17 mouse cellular contexts compared by ENCODE assay signal in the genomic region with DNA sequence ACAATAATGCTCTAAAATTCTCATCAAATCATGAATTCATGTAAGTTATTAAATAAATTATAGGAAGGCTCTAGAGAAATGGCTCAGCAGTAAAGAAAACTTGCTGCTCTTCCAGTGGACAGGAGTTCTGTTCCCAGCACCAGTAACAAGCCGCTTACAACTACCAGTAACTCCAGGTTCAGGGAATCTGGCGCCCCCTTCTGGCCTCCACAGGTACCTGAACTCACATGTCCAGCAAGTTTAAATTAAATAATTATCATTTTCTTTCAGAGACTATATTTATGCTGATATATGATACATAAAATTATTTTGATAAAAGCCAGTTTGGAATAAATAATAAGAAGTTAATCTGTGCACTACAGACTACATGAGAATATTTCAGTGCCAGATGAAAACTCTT. TPM values are rescaled to one million over a fixed set of nuclear protein-coding genes. Genes with fewer than 3 reads are reported as not detected.
DNase-seq lines count a peak whose midpoint lies in the region; ATAC-seq and TF ChIP-seq lines count a peak whose summit lies in the region.
"Had no signal": no experiment of that assay in that cellular context is flagged by ENCODE, and none has a peak within 500 bp of the region (broad histone marks: within the 10 kb centered on the region; RNA-seq: fewer than 3 reads in every experiment).

No protein-coding gene starts in this region.

- no peak for ATAC-seq in kidney, postnatal 0 days (replicated peaks; ENCODE audit: low FRiP score, low read depth)
- no peak for ATAC-seq in erythroblast, adult 5-6 weeks (replicated peaks; ENCODE audit: low FRiP score, poor library complexity, severe bottlenecking)
- ATAC-seq: activated CD4-positive, CD25-positive, alpha-beta regulatory T cell, adult 4 months; forebrain, embryonic 13.5 days had no signal

- no peaks in the 10 kb centered on the region for H3K9me3 ChIP-seq in kidney, postnatal 0 days (replicated peaks; ENCODE audit: low read length)
- H3K9me3 ChIP-seq: embryonic facial prominence, embryonic 13.5 days; forebrain, embryonic 13.5 days; heart, embryonic 12.5 days; liver, embryonic 13.5 days; stomach, embryonic 15.5 days had no signal

- peak; percentile 24; the same call in 1 of the 2 replicates for TF ChIP-seq CTCF in kidney, postnatal 0 days (IDR thresholded peaks at IDR 0.05; ENCODE audit: low read depth)

- no peaks in the 10 kb centered on the region for H3K4me1 ChIP-seq in kidney, postnatal 0 days (replicated peaks; ENCODE audit: insufficient read depth, low read length)
- H3K4me1 ChIP-seq: embryonic facial prominence, embryonic 13.5 days; forebrain, embryonic 13.5 days; heart, embryonic 12.5 days; liver, embryonic 13.5 days; stomach, embryonic 15.5 days had no signal

- WGBS in kidney, postnatal 0 days = 66% methylated on average over 2 of the region's 2 CpGs

- no peaks in the 10 kb centered on the region for H3K36me3 ChIP-seq in kidney, postnatal 0 days (ENCODE audit: insufficient read depth, low read length)
- H3K36me3 ChIP-seq: embryonic facial prominence, embryonic 13.5 days; heart, embryonic 12.5 days; liver, embryonic 13.5 days; stomach, embryonic 15.5 days had no signal

- no peak overlapping the region for H3K4me2 ChIP-seq in kidney, postnatal 0 days (ENCODE audit: low read length)
- H3K4me2 ChIP-seq: embryonic facial prominence, embryonic 13.5 days; forebrain, embryonic 13.5 days; heart, embryonic 12.5 days; liver, embryonic 13.5 days; stomach, embryonic 15.5 days had no signal

- DNase-seq in kidney, postnatal 0 days (ENCODE audit: low spot score) = no peak
- DNase-seq in kidney, postnatal 14 days = no peak
- peak; percentile 22 for DNase-seq in thymus, postnatal 14 days
- DNase-seq in thymus, adult 18-20 months = no peak
- peak; percentile 51 for DNase-seq in ZHBTc4 (ENCODE audit: low read depth, low spot score)
- no peak for DNase-seq in embryo, embryonic 9.5 days (ENCODE audit: extremely low spot score)
- DNase-seq: cerebellum, adult 9-10 months; liver, embryonic 13.5 days; right cerebral cortex, postnatal 14 days had no signal

- H3K27me3 ChIP-seq in kidney, postnatal 0 days (ENCODE audit: insufficient read depth, low read length) = no peaks in the 10 kb centered on the region
- H3K27me3 ChIP-seq: CH12.LX; embryonic facial prominence, embryonic 13.5 days; forebrain, embryonic 13.5 days; heart, embryonic 12.5 days; liver, embryonic 13.5 days; stomach, embryonic 15.5 days had no signal

- H3K9ac ChIP-seq in kidney, postnatal 0 days (ENCODE audit: low read depth, low read length) = no peak overlapping the region
- H3K9ac ChIP-seq: embryonic facial prominence, embryonic 13.5 days; forebrain, embryonic 13.5 days; heart, embryonic 12.5 days; liver, embryonic 13.5 days; stomach, embryonic 15.5 days had no signal

- H3K4me3 ChIP-seq in kidney, postnatal 0 days (replicated peaks; ENCODE audit: low read depth, low read length) = no peak overlapping the region
- H3K4me3 ChIP-seq: embryonic facial prominence, embryonic 13.5 days; forebrain, embryonic 13.5 days; heart, embryonic 12.5 days; liver, embryonic 13.5 days; stomach, embryonic 15.5 days had no signal

- no peak overlapping the region for H3K27ac ChIP-seq in kidney, postnatal 0 days
- H3K27ac ChIP-seq: embryonic facial prominence, embryonic 13.5 days; forebrain, embryonic 13.5 days; liver, embryonic 13.5 days; stomach, embryonic 15.5 days had no signal

RNA-seq across cellular contexts. Expression of gene Myct1, which starts 20.2 kb away (rescaled TPM):
- polyA plus RNA-seq in kidney, postnatal 0 days (2015; fragmentation: Nextera tagmentation; extraction: Ambion mirVana) = 12.2 and 12.4 TPM in 2 replicates
- total RNA-seq in erythroblast, adult 5-6 weeks (2015; ENCODE audit: low replicate concordance) = 1.0 TPM in 1 of 2 replicates, not detected in the other
- 0.09 TPM in 1 of 2 replicates, not detected in the other for total RNA-seq in erythroblast, adult 5-6 weeks (2017; ENCODE audit: low replicate concordance)
- total RNA-seq: CH12.LX; monocyte, adult 5-6 weeks had no signal
- polyA plus RNA-seq: activated CD4-positive, CD25-positive, alpha-beta regulatory T cell, adult 4 months had no signal

RNA-seq across cellular contexts. Expression of gene Syne1, which starts 22.0 kb away (rescaled TPM):
- 5.2 and 5.6 TPM in 2 replicates for polyA plus RNA-seq in kidney, postnatal 0 days (2015; fragmentation: Nextera tagmentation; extraction: Ambion mirVana)
- 50.5 and 51.4 TPM in 2 replicates for total RNA-seq in erythroblast, adult 5-6 weeks (2015; ENCODE audit: low replicate concordance)
- 49.9 and 54.9 TPM in 2 replicates for total RNA-seq in erythroblast, adult 5-6 weeks (2017; ENCODE audit: low replicate concordance)

Comparison
In these comparisons a context has a peak if more than half of its experiments do, and no peak if none do; other contexts are left out.
1. DNase-seq: peak in thymus, postnatal 14 days (single experiment) and ZHBTc4 (single experiment); none in kidney, postnatal 0 days (single experiment), kidney, postnatal 14 days (single experiment), thymus, adult 18-20 months (0 of 2) and embryo, embryonic 9.5 days (single experiment).